Mouse (Mus musculus): ENCODE data around the gene Slc25a28. TPM values are rescaled to one million over a fixed set of nuclear protein-coding genes. Genes with fewer than 3 reads are reported as not detected.

Gene Slc25a28
- 51.7 and 53.3 TPM in 2 replicates for total RNA-seq (2023)

DNA sequence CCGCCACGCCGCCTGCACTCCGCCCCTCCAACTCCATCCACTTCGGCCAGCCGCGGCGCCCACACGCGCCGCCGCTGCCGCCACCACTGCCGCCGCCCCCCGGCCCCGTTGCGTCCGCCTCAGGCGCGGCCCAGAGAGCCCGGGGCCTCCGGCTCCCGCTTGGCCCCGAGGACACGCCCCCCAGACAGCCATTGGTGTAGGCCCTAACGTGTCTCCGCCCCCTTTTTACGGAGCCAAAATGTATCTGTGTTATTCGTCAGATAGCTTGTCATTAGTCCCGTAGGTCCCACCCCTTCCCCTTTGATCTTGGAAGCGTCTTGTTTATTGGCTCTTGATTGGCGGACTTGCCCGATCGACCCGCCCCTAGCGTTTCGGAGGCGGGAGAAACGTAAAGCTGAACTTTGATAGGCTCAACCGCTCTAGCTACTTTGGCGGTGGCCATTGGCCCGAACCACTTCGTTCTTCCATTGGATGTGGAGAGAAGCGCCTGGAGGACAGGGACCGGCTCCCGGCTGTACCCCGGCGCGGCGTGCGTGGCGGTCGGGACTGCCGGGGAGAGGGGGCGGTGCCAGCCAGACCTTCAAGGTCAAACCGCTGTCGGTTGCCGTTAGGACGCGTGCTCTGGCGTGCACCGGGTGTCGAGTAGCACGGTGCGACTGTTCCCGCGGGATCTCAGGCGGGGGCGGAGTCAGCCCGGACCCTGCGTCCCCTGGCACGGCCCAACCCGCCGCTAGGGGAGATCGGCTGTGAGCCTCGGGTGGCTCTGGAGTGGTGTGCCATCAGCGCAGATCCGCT lies at the start of gene Slc25a28:
TSS of gene Slc25a28 (minus strand) at position 152 of the 795 bp plus-strand sequence.

GRCm38 (mm10) chr19:43689419-43690246 lies 15.0 kb upstream of the Slc25a28 start, which contains the start of gene Entpd7:
Entpd7 (plus strand) TSS chr19:43689672.

Other genes starting within 250 kb of the Slc25a28 start
- 0.14 TPM in 1 of 2 replicates, not detected in the other for gene Cnnm1, start 234.4 kb downstream of the Slc25a28 start, total RNA-seq (2023)
- gene Got1, start 150.3 kb downstream of the Slc25a28 start, total RNA-seq (2023), result 24.5 and 39.0 TPM in 2 replicates
- not detected in 2 replicates for gene Nkx2-3, start 62.6 kb downstream of the Slc25a28 start, total RNA-seq (2023)
- 26.7 and 32.6 TPM in 2 replicates for gene Entpd7, start 14.8 kb upstream of the Slc25a28 start, total RNA-seq (2023)
- 5.2 and 6.4 TPM in 2 replicates for gene Cutc, start 78.1 kb upstream of the Slc25a28 start, total RNA-seq (2023)
- 8.6 and 20.5 TPM in 2 replicates for gene Cox15, start 78.1 kb upstream of the Slc25a28 start, total RNA-seq (2023)
- gene Abcc2, start 107.3 kb upstream of the Slc25a28 start, total RNA-seq (2023), result 0.54 and 0.66 TPM in 2 replicates